Mouse (Mus musculus): ENCODE measurements around the gene Trem1. TPM values are rescaled to one million over a fixed set of nuclear protein-coding genes. Genes with fewer than 3 reads are reported as not detected.
A peak's percentile ranks its signal among the peaks of the same experiment; 100 is the strongest.

Gene Trem1
- polyA plus RNA-seq, 1 experiment from 2014 or later: 2.1 TPM

- Histone ChIP-seq H3K4me2 (ENCODE audit: low read depth, low read length) (no peak overlapping the region), H3K9ac (replicated peaks) (no peak overlapping the region)
- 55% methylated on average over 4 of the region's 4 CpGs for WGBS (ENCODE audit: insufficient replicate concordance)
Observed at GRCm38 (mm10) chr17:48279002-48279401, 46.4 kb downstream of the Trem1 start.

GRCm38 (mm10) chr17:48280943-48281738 lies 48.6 kb downstream of the Trem1 start:
- ATAC-seq (peak; percentile 54), DNase-seq (no peak)
- Histone ChIP-seq H3K4me1 (ENCODE audit: insufficient read depth) (peaks cover 13% of the 10 kb centered on the region), H3K27me3 (ENCODE audit: insufficient read depth, low read length) (no peaks in the 10 kb centered on the region), H3K4me2 (ENCODE audit: low read depth, low read length) (peak overlapping the region; percentile 62), H3K4me3 (ENCODE audit: low read depth, low read length) (peak overlapping the region; percentile 39), H3K27ac (ENCODE audit: low read depth) (no peak overlapping the region), H3K9me3 (ENCODE audit: low read length) (no peaks in the 10 kb centered on the region), H3K36me3 (replicated peaks; ENCODE audit: insufficient read depth, low read length) (no peaks in the 10 kb centered on the region), H3K9ac (replicated peaks) (peak overlapping the region; percentile 51)
- 28% methylated on average over 18 of the region's 18 CpGs for WGBS (ENCODE audit: insufficient replicate concordance)
- no peak for TF ChIP-seq EP300 (IDR thresholded peaks at IDR 0.05; ENCODE audit: low read depth)
- no peak for TF ChIP-seq CTCF (IDR thresholded peaks at IDR 0.05; ENCODE audit: low read depth)

More at GRCm38 (mm10) chr17:48279002-48279401, 46.4 kb downstream of the Trem1 start:
- H3K27me3 ChIP-seq (ENCODE audit: insufficient read depth, low read length): no peaks in the 10 kb centered on the region
- no peak overlapping the region for H3K4me3 ChIP-seq (ENCODE audit: low read depth, low read length)
- ATAC-seq (no peak), DNase-seq (no peak)
- H3K4me1 ChIP-seq (ENCODE audit: insufficient read depth): peaks cover 19% of the 10 kb centered on the region
- no peaks in the 10 kb centered on the region for H3K36me3 ChIP-seq (replicated peaks; ENCODE audit: insufficient read depth, low read length)
- H3K9me3 ChIP-seq (ENCODE audit: low read length): no peaks in the 10 kb centered on the region
- no peak for TF ChIP-seq EP300 (IDR thresholded peaks at IDR 0.05; ENCODE audit: low read depth)
- no peak for TF ChIP-seq CTCF (IDR thresholded peaks at IDR 0.05; ENCODE audit: low read depth)
- no peak overlapping the region for H3K27ac ChIP-seq (ENCODE audit: low read depth)

- H3K4me1 ChIP-seq (ENCODE audit: insufficient read depth): peaks cover 13% of the 10 kb centered on the region
- no peak for DNase-seq
- no peak for TF ChIP-seq CTCF (IDR thresholded peaks at IDR 0.05; ENCODE audit: low read depth)
- peak overlapping the region; percentile 51 for H3K9ac ChIP-seq (replicated peaks)
- H3K27ac ChIP-seq (ENCODE audit: low read depth): no peak overlapping the region
- H3K9me3 ChIP-seq (ENCODE audit: low read length): no peaks in the 10 kb centered on the region
- no peaks in the 10 kb centered on the region for H3K36me3 ChIP-seq (replicated peaks; ENCODE audit: insufficient read depth, low read length)
- H3K4me3 ChIP-seq (ENCODE audit: low read depth, low read length): peak overlapping the region; percentile 39
- peak; percentile 36 for ATAC-seq
- WGBS (ENCODE audit: insufficient replicate concordance): 9% methylated on average over 3 of the region's 3 CpGs
- no peaks in the 10 kb centered on the region for H3K27me3 ChIP-seq (ENCODE audit: insufficient read depth, low read length)
- H3K4me2 ChIP-seq (ENCODE audit: low read depth, low read length): peak overlapping the region; percentile 62
Observed at GRCm38 (mm10) chr17:48281739-48282085, 49.1 kb downstream of the Trem1 start.

GRCm38 (mm10) chr17:48286765-48287164 lies 54.2 kb downstream of the Trem1 start:
- 0% methylated on average over 1 of the region's 1 CpGs for WGBS (ENCODE audit: insufficient replicate concordance)
- DNase-seq: no peak
- H3K27me3 ChIP-seq (ENCODE audit: insufficient read depth, low read length): no peaks in the 10 kb centered on the region
- H3K4me1 ChIP-seq (ENCODE audit: insufficient read depth): 0 out of 2 replicates have a peak, but pooled peaks cover 2% of the 10 kb centered on the region
- no peaks in the 10 kb centered on the region for H3K9me3 ChIP-seq (ENCODE audit: low read length)
- no peak overlapping the region for H3K4me2 ChIP-seq (ENCODE audit: low read depth, low read length)
- no peaks in the 10 kb centered on the region for H3K36me3 ChIP-seq (replicated peaks; ENCODE audit: insufficient read depth, low read length)
- no peak overlapping the region for H3K27ac ChIP-seq (ENCODE audit: low read depth)
- TF ChIP-seq CTCF (IDR thresholded peaks at IDR 0.05; ENCODE audit: low read depth) (peak; percentile 60), EP300 (IDR thresholded peaks at IDR 0.05; ENCODE audit: low read depth) (no peak)
- H3K4me3 ChIP-seq (ENCODE audit: low read depth, low read length): no peak overlapping the region
- no peak for ATAC-seq
- H3K9ac ChIP-seq (replicated peaks): no peak overlapping the region

- H3K36me3 ChIP-seq (replicated peaks; ENCODE audit: insufficient read depth, low read length): no peaks in the 10 kb centered on the region
- H3K4me2 ChIP-seq (ENCODE audit: low read depth, low read length): no peak overlapping the region
- TF ChIP-seq EP300 (IDR thresholded peaks at IDR 0.05; ENCODE audit: low read depth) (no peak), CTCF (IDR thresholded peaks at IDR 0.05; ENCODE audit: low read depth) (peak; percentile 60)
- ATAC-seq: no peak
- no peak overlapping the region for H3K9ac ChIP-seq (replicated peaks)
- no peaks in the 10 kb centered on the region for H3K27me3 ChIP-seq (ENCODE audit: insufficient read depth, low read length)
- H3K4me3 ChIP-seq (ENCODE audit: low read depth, low read length): no peak overlapping the region
- no peak overlapping the region for H3K27ac ChIP-seq (ENCODE audit: low read depth)
- DNase-seq: peak; percentile 53
- 55% methylated on average over 2 of the region's 2 CpGs for WGBS (ENCODE audit: insufficient replicate concordance)
- H3K9me3 ChIP-seq (ENCODE audit: low read length): no peaks in the 10 kb centered on the region
- H3K4me1 ChIP-seq (ENCODE audit: insufficient read depth): 0 out of 2 replicates have a peak, but pooled peaks cover 2% of the 10 kb centered on the region
Observed at GRCm38 (mm10) chr17:48287276-48287675, 54.7 kb downstream of the Trem1 start.

- no peaks in the 10 kb centered on the region for H3K9me3 ChIP-seq (ENCODE audit: low read length)
- H3K4me3 ChIP-seq (ENCODE audit: low read depth, low read length): no peak overlapping the region
- no peak overlapping the region for H3K9ac ChIP-seq (replicated peaks)
- no peaks in the 10 kb centered on the region for H3K36me3 ChIP-seq (replicated peaks; ENCODE audit: insufficient read depth, low read length)
- H3K27me3 ChIP-seq (ENCODE audit: insufficient read depth, low read length): no peaks in the 10 kb centered on the region
- H3K27ac ChIP-seq (ENCODE audit: low read depth): no peak overlapping the region
- 0 out of 2 replicates have a peak, but pooled peaks have one; percentile 15 for ATAC-seq
- DNase-seq: no peak
- WGBS (ENCODE audit: insufficient replicate concordance): 53% methylated on average over 5 of the region's 5 CpGs
- no peak overlapping the region for H3K4me2 ChIP-seq (ENCODE audit: low read depth, low read length)
- H3K4me1 ChIP-seq (ENCODE audit: insufficient read depth): peaks cover 8% of the 10 kb centered on the region; the same call in 1 of the 2 replicates
- TF ChIP-seq CTCF (IDR thresholded peaks at IDR 0.05; ENCODE audit: low read depth): no peak
- no peak for TF ChIP-seq EP300 (IDR thresholded peaks at IDR 0.05; ENCODE audit: low read depth)
Observed at GRCm38 (mm10) chr17:48293500-48294194, 61.1 kb downstream of the Trem1 start.

Other genes with a start within 250 kb of the Trem1 start
- gene 1700122O11Rik, start 194.5 kb upstream of the Trem1 start, polyA plus RNA-seq (2015; fragmentation: Nextera tagmentation; extraction: Ambion mirVana): not detected in 2 replicates
- not detected in 2 replicates for gene 1700067P10Rik, start 143.4 kb upstream of the Trem1 start, polyA plus RNA-seq (2015; fragmentation: Nextera tagmentation; extraction: Ambion mirVana)
- 1.1 and 1.4 TPM in 2 replicates for gene 9830107B12Rik, start 86.5 kb upstream of the Trem1 start, polyA plus RNA-seq (2015; fragmentation: Nextera tagmentation; extraction: Ambion mirVana)
- gene A530064D06Rik, start 65.5 kb upstream of the Trem1 start, polyA plus RNA-seq (2015; fragmentation: Nextera tagmentation; extraction: Ambion mirVana): 1.6 and 1.7 TPM in 2 replicates
- gene Trem3, start 15.0 kb downstream of the Trem1 start, polyA plus RNA-seq (2015; fragmentation: Nextera tagmentation; extraction: Ambion mirVana): 12.2 and 14.3 TPM in 2 replicates
- 7.9 and 9.2 TPM in 2 replicates for gene Treml4, start 31.5 kb downstream of the Trem1 start, polyA plus RNA-seq (2015; fragmentation: Nextera tagmentation; extraction: Ambion mirVana)
- 2.0 and 2.7 TPM in 2 replicates for gene Treml2, start 66.7 kb downstream of the Trem1 start, polyA plus RNA-seq (2015; fragmentation: Nextera tagmentation; extraction: Ambion mirVana)
- 4.7 and 5.1 TPM in 2 replicates for gene B430306N03Rik, start 83.4 kb downstream of the Trem1 start, polyA plus RNA-seq (2015; fragmentation: Nextera tagmentation; extraction: Ambion mirVana)
- gene Trem2, start 113.6 kb downstream of the Trem1 start, polyA plus RNA-seq (2015; fragmentation: Nextera tagmentation; extraction: Ambion mirVana): 5.6 and 6.3 TPM in 2 replicates
- gene Treml1, start 127.1 kb downstream of the Trem1 start, polyA plus RNA-seq (2015; fragmentation: Nextera tagmentation; extraction: Ambion mirVana): 17.3 and 18.8 TPM in 2 replicates
- gene Nfya, start 177.1 kb downstream of the Trem1 start, polyA plus RNA-seq (2015; fragmentation: Nextera tagmentation; extraction: Ambion mirVana): 3.2 and 3.7 TPM in 2 replicates
- 29.7 and 30.1 TPM in 2 replicates for gene Oard1, start 177.2 kb downstream of the Trem1 start, polyA plus RNA-seq (2015; fragmentation: Nextera tagmentation; extraction: Ambion mirVana)
- gene Apobec2, start 200.2 kb downstream of the Trem1 start, polyA plus RNA-seq (2015; fragmentation: Nextera tagmentation; extraction: Ambion mirVana): 0.25 and 3.6 TPM in 2 replicates
- 61.1 and 65.2 TPM in 2 replicates for gene Tspo2, start 218.8 kb downstream of the Trem1 start, polyA plus RNA-seq (2015; fragmentation: Nextera tagmentation; extraction: Ambion mirVana)
- gene Unc5cl, start 222.1 kb downstream of the Trem1 start, polyA plus RNA-seq (2015; fragmentation: Nextera tagmentation; extraction: Ambion mirVana): 0.68 and 0.92 TPM in 2 replicates